Mouse (Mus musculus) G1E-ER4 (cell line): ENCODE data around the gene Neurog1. TPM values are rescaled to one million over a fixed set of nuclear protein-coding genes. Genes with fewer than 3 reads are reported as not detected.

Experiments used
- GATA1 ChIP-seq: IDR thresholded peaks from one replicate; pipeline ENCODE4 v1.8.0; 2012; ENCODE audit warnings: low read length, inconsistent platforms
- polyA plus RNA-seq: library from polyadenylated mRNA; stranded (reverse); fragments of >175 nt; gene quantifications from 2 replicates; pipeline ENCODE4 v1.2.3, GENCODE M21; 2012

The Neurog1 gene
- polyA plus RNA-seq, 1 experiment = not detected

- no peak for TF ChIP-seq GATA1
Measured at GRCm38 (mm10) chr13:56265661-56266060, 13.7 kb upstream of the Neurog1 start.

GRCm38 (mm10) chr13:56262269-56262668 is 10.3 kb upstream of the Neurog1 start:
- no peak for TF ChIP-seq GATA1

- TF ChIP-seq GATA1 = no peak
Measured at GRCm38 (mm10) chr13:56260344-56260780, 8.4 kb upstream of the Neurog1 start.

GRCm38 (mm10) chr13:56259926-56260250 is 7.9 kb upstream of the Neurog1 start:
- no peak for TF ChIP-seq GATA1

GRCm38 (mm10) chr13:56259021-56259925 is 7.3 kb upstream of the Neurog1 start:
- TF ChIP-seq GATA1 = no peak

GRCm38 (mm10) chr13:56258196-56259020 is 6.4 kb upstream of the Neurog1 start:
- TF ChIP-seq GATA1 = no peak

GRCm38 (mm10) chr13:56257469-56258153 is 5.6 kb upstream of the Neurog1 start:
- TF ChIP-seq GATA1 = no peak

GRCm38 (mm10) chr13:56256716-56257299 is 4.8 kb upstream of the Neurog1 start:
- TF ChIP-seq GATA1 = no peak

- no peak for TF ChIP-seq GATA1
Measured at GRCm38 (mm10) chr13:56253379-56253778, 1.4 kb upstream of the Neurog1 start.

- TF ChIP-seq GATA1 = no peak
Measured at GRCm38 (mm10) chr13:56252783-56253182, 820 bp upstream of the Neurog1 start.

GRCm38 (mm10) chr13:56251176-56251923 is 613 bp downstream of the Neurog1 start:
- no peak for TF ChIP-seq GATA1

- TF ChIP-seq GATA1 = no peak
Measured at GRCm38 (mm10) chr13:56250551-56251161, 1.3 kb downstream of the Neurog1 start.

GRCm38 (mm10) chr13:56249593-56250341 is 2.2 kb downstream of the Neurog1 start:
- TF ChIP-seq GATA1 = no peak

- TF ChIP-seq GATA1 = no peak
Measured at GRCm38 (mm10) chr13:56243104-56243503, 8.9 kb downstream of the Neurog1 start.
